Mouse (Mus musculus): Measurements from ENCODE around the gene Olfr780. TPM values are rescaled to one million over a fixed set of nuclear protein-coding genes. Genes with fewer than 3 reads are reported as not detected.
"Not testable (repeated sequence)": the region's sequence is repeated elsewhere in the genome, so short reads cannot be mapped to it uniquely, and the experiment has no call there.

The Olfr780 gene
- total RNA-seq (2021) = not detected
- long read RNA-seq, experiment 1 = 0 reads
- long read RNA-seq, experiment 2 = 0 reads

DNA sequence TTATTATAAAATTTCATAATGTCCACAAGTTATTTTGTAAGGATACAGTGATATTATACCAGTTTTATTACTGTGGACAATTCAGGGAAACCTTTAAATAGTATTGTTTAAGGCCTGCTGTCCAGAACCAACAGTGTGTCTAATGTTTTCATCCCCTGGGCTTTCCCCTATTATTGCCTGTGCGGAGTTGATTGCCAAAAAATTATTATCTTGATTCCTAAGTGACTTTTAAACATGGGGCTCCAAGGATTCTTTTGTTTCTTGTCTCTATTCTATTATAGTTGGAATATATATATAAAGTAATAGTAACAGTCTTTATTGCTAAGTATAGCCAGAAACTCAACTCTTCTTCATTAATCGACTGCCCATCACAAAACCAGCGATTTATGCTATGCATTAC lies at the start of gene Olfr780:
TSS of gene Olfr780 (plus strand) at position 301 of the 400 bp plus-strand sequence.
- DNase-seq = no peak
- intact Hi-C loops (cut with DNase I; ENCODE audit: low total_unique reads) = no loop called here

DNA sequence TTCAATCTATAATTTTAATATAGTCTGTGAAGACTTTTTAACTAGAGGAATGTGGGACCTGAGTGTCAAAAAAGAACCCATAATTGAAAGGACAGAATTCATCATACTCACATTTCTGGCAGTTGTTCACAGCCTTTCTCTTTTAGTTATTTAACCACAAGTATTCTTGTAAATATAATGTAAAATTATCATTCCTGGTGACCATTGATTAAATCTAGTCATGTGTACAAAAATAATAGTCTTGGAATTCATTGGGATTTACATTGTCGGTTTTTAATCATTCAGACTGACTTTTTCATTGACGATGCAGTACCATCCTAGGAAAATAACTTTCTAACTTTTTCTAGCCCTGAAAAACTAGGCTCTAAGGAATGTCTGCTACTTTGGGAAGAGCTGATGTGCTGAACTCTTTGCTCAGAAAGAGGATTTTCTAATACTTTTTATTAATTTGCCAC lies 46.8 kb upstream of the Olfr780 start, which contains the start of gene Olfr777:
TSS of gene Olfr777 (minus strand) at position 405 of the 455 bp plus-strand sequence.
- intact Hi-C loops (cut with DNase I; ENCODE audit: low total_unique reads) = no loop called here
- no peak for DNase-seq

DNA sequence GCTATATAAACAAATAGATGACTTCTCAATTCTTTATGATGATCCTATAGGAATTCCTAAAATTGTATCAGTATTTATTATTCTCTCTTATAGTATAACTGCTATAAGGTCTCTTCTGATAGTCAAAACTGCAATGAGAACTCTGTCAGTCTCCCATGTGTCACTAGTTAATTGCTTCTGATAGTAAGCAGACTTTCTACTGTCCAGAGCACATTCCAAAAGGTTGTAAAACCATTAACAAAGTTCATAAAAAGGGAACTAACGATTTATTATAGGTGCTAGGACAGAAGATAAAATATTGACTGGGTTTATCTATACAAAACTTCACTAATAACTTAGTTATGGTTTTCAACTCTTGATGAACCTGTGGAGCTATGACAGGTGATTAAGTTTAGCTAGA lies 4.9 kb upstream of the Olfr780 start:
- DNase-seq; intact Hi-C loops (cut with DNase I; ENCODE audit: low total_unique reads): not testable (repeated sequence)

DNA sequence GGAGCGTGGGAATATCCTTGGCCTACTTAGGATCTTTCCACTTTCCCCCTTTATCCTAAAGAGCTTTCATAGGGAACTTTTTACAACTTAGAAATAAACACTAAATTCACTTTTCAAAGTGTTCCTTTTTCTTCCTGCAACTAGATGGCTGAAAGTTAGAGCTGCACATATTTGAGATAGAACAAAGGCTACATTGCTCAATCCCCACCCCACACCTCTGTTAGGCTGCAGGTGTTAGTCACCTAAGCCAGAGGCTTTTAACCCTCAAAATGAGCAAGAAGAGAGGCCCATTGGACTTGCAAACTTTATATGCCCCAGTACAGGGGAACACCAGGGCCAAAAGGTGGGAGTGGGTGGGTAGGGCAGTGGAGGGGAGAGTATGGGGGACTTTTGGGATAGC lies 4.4 kb upstream of the Olfr780 start:
- intact Hi-C loops (cut with DNase I; ENCODE audit: low total_unique reads); DNase-seq: not testable (repeated sequence)

DNA sequence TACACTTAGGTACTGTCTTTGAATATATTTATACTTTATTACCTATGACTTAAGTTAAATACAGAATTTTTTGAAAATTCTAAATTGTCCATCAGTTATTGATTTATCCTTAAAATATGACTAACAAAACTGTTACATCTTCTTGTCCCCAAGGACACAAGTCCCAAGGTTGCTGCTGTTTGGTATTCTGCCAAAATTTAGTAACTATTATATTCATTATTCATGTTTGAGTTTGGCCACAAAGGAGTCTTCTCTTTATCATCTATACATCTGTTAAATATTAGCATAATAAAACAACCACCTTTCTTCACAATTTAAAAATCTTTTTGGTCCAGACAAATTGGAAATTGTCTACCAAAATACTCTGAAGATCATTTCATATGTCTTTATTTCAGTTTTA lies 10.6 kb downstream of the Olfr780 start, which contains the start of gene Olfr781:
TSS of gene Olfr781 (plus strand) at position 301 of the 400 bp plus-strand sequence.
- intact Hi-C loops (cut with DNase I; ENCODE audit: low total_unique reads) = no loop called here

DNA sequence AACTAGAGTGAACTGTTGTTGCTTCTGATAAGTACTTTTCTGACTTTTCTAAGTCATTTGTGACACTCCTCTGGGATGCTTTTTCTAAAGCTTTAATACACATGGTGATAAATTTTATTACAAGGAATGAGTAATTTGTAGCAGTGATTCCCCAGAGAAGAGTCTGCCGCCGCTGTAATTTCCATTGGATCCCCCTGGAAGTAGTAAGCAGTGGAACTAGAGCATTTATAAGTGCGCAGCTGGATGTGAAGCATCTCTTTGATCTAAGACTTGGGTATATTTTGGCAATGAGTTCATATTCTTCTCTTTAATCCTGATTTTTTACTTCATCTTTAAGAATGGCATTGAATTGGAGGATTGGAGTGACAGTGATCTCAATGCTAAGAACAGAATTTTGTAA lies 30.6 kb downstream of the Olfr780 start, which contains the start of gene Olfr782:
TSS of gene Olfr782 (plus strand) at position 301 of the 400 bp plus-strand sequence.
- no peak for DNase-seq
- intact Hi-C loops (cut with DNase I; ENCODE audit: low total_unique reads) = no loop called here

More for the DNA sequence above, 10.6 kb downstream of the Olfr780 start, which contains the start of gene Olfr781:
- no peak for DNase-seq

DNA sequence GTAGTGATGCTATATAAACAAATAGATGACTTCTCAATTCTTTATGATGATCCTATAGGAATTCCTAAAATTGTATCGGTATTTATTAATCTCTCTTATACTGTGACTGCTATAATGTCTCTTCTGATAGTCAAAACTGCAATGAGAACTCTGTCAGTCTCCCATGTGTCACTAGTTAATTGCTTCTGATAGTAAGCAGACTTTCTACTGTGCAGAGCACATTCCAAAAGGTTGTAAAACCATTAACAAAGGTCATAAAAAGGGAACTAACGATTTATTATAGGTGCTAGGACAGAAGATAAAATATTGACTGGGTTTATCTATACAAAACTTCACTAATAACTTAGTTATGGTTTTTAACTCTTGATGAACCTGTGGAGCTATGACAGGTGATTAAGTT lies 34.6 kb downstream of the Olfr780 start:
- intact Hi-C loops (cut with DNase I; ENCODE audit: low total_unique reads) = not testable (repeated sequence)

DNA sequence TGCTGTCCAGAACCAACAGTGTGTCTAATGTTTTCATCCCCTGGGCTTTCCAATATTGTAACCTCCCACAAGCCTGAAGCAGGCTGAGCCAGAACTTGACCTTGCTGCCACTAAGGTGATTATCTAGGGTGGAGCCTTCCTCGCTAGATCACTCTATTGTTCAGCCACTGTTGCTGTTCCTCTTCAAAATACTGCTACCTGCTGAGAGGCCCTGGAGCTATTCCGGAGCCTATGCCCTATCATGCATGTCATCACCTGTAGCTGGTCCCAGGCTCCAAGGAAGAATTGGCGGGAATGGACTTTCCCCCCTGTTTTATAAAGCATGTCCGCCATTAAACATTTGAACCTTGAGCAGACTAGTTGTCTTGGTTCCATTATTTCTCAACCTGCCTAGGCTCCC lies 38.6 kb downstream of the Olfr780 start:
- intact Hi-C loops (cut with DNase I; ENCODE audit: low total_unique reads) = not testable (repeated sequence)

More for the DNA sequence above, 34.6 kb downstream of the Olfr780 start:
- DNase-seq = not testable (repeated sequence)

DNA sequence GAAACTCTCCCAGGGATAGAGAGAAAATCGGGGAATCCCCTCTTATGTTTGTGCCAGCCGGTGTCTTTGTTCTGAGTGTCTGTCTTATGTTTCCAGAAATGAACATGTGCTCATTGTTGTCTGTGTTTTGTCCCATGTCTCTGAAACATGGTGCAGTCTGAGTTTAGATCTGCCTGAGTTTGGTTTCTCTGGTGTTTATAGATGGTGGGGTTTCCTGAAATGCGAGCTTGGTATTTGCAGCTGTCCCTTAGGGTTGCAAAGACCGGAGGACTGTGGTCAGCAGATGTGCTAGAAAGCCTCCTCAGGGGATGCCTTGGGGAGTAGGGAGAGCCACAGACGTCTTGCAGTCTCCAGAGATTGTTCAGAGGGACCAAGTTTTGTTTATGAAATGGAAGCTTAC lies 39.4 kb downstream of the Olfr780 start:
- DNase-seq = no peak
- intact Hi-C loops (cut with DNase I; ENCODE audit: low total_unique reads) = no loop called here

More for the DNA sequence above, 38.6 kb downstream of the Olfr780 start:
- not testable (repeated sequence) for DNase-seq

Other genes with a start within 250 kb of the Olfr780 start
- not detected for gene Olfr766-ps1, start 249.1 kb upstream of the Olfr780 start, total RNA-seq (2021)
- gene Olfr767, start 235.2 kb upstream of the Olfr780 start, total RNA-seq (2021) = not detected
- not detected for gene Olfr768, start 218.7 kb upstream of the Olfr780 start, total RNA-seq (2021)
- not detected for gene Olfr769, start 200.3 kb upstream of the Olfr780 start, total RNA-seq (2021)
- not detected for gene Olfr770, start 179.1 kb upstream of the Olfr780 start, total RNA-seq (2021)
- gene Olfr771, start 153.4 kb upstream of the Olfr780 start, total RNA-seq (2021) = not detected
- not detected for gene Olfr772, start 140.2 kb upstream of the Olfr780 start, total RNA-seq (2021)
- not detected for gene Olfr773, start 130.7 kb upstream of the Olfr780 start, total RNA-seq (2021)
- gene Olfr774, start 81.9 kb upstream of the Olfr780 start, total RNA-seq (2021) = not detected
- gene Olfr775, start 69.7 kb upstream of the Olfr780 start, total RNA-seq (2021) = not detected
- not detected for gene Olfr776, start 59.0 kb upstream of the Olfr780 start, total RNA-seq (2021)
- not detected for gene Olfr777, start 46.6 kb upstream of the Olfr780 start, total RNA-seq (2021)
- gene Olfr781, start 10.7 kb downstream of the Olfr780 start, total RNA-seq (2021) = not detected
- gene Olfr782, start 30.7 kb downstream of the Olfr780 start, total RNA-seq (2021) = not detected
- gene Olfr784, start 66.0 kb downstream of the Olfr780 start, total RNA-seq (2021) = under 1 TPM in 1 of 2 experiments, not detected in 1; 0.06 TPM
- gene Olfr785, start 87.3 kb downstream of the Olfr780 start, total RNA-seq (2021) = not detected
- not detected for gene Olfr786, start 109.2 kb downstream of the Olfr780 start, total RNA-seq (2021)
- not detected for gene Olfr787, start 143.7 kb downstream of the Olfr780 start, total RNA-seq (2021)
- gene Olfr788, start 152.9 kb downstream of the Olfr780 start, total RNA-seq (2021) = not detected
- gene Olfr789, start 166.6 kb downstream of the Olfr780 start, total RNA-seq (2021) = not detected
- gene Olfr790, start 180.4 kb downstream of the Olfr780 start, total RNA-seq (2021) = not detected
- not detected for gene Olfr791, start 203.7 kb downstream of the Olfr780 start, total RNA-seq (2021)
- not detected for gene Olfr792, start 221.0 kb downstream of the Olfr780 start, total RNA-seq (2021)
- not detected for gene Olfr794, start 249.5 kb downstream of the Olfr780 start, total RNA-seq (2021)

All from gastrocnemius, postnatal 14 days (tissue).